Mouse (Mus musculus) megakaryocyte, embryonic 14.5 days (primary cell): ENCODE results near the gene Doc2a.

ENCODE experiments used
- FLI1 ChIP-seq: IDR thresholded peaks from 2 replicates; pipeline ENCODE4 v1.6.1; 2012; ENCODE audit warnings: low read length, inconsistent platforms, mixed read lengths
- GATA1 ChIP-seq: IDR thresholded peaks from 3 replicates; pipeline ENCODE4 v1.6.1; 2012; ENCODE audit warnings: mixed read lengths, low read length, inconsistent platforms, borderline replicate concordance

- no peak for TF ChIP-seq GATA1
- TF ChIP-seq FLI1, result no peak
These were observed 51.1 kb downstream of the Doc2a start for GRCm38 (mm10) chr7:126898102-126898990.
